Mouse (Mus musculus): ENCODE data around the gene Smco2. TPM values are rescaled to one million over a fixed set of nuclear protein-coding genes. Genes with fewer than 3 reads are reported as not detected.

Gene Smco2
- total and polyA plus RNA-seq, 3 experiments = not detected

DNA sequence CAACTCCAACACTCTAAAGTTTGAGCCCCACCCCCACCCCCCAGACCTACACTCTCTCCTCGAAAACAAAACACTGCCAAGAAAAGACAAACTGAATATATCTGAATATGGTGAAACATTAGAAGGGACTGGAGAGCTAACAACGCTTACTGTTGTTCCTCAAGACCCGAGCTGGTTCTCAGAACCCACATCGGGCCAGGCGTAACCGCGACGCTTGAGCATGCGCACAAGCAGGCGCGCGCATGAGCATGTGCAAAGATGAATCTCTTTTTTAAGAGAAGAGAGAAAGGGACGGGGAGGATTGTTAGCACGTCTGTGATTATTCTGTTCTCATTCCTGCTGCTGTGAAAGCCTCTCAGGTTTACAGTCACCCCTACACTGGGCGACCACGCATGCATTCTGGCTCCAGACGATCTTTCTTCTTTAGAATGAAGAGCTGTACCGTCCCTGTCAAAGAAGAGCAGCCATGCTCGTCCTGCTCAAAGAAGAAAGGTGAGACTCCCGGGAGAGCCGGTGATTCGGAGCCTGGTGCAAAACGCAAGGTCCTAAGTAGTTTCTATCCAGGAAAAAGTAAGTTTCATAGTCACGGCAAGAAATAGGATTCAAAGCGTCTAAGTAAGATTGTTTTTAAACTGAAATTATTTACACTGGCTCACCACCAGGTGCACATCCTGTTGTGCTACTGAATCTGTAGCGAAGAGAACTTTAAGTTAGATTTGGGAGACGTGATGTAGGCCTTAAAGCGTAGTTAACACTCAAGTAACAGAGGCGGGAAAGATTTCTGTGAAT lies 29.5 kb upstream of the Smco2 start:
- Histone ChIP-seq H3K79me2 (ENCODE audit: control insufficient read depth, insufficient read depth, low read length, poor library complexity) (no peaks in the 10 kb centered on the region; the same call in 1 of the 2 replicates), H3K36me3 (ENCODE audit: control insufficient read depth in 1 of 2, insufficient read depth in 2 of 2, low read length in 2 of 2) (peaks cover 0 to 6% of the 10 kb centered on the region in 2 experiments; a peak in 1 of 4 replicates), H3K27me3 (ENCODE audit: control insufficient read depth in 1 of 2, insufficient read depth in 2 of 2, low read length in 2 of 2) (no peaks in the 10 kb centered on the region), H3K4me1 (ENCODE audit: control insufficient read depth in 1 of 2, insufficient read depth in 2 of 2, low read length in 2 of 2) (no peaks in the 10 kb centered on the region; a peak in 2 of 4 replicates), H3K27ac (ENCODE audit: control insufficient read depth, low read depth, low read length) (peak overlapping the region; percentile 82), H3K9ac (ENCODE audit: control insufficient read depth, low read depth, low read length, poor library complexity, severe bottlenecking) (peak overlapping the region; percentile 78), H3K9me3 (replicated peaks; ENCODE audit: insufficient read depth, low read length) (no peaks in the 10 kb centered on the region), H3K4me3 (ENCODE audit: control insufficient read depth in 1 of 2, insufficient read depth in 1 of 2, low read depth in 2 of 2, low read length in 2 of 2) (peak overlapping the region; percentile 70 to 73)
- peak; percentile 90 for DNase-seq (ENCODE audit: low read depth, low spot score)
- no peak; the same call in 1 of the 2 replicates for TF ChIP-seq RAD21 (IDR thresholded peaks at IDR 0.05; ENCODE audit: low read depth, low read length)
- peak; percentile 42; the same call in 1 of the 2 replicates for TF ChIP-seq SIN3A (IDR thresholded peaks at IDR 0.05; ENCODE audit: low read length)
- TF ChIP-seq ELF1 (IDR thresholded peaks at IDR 0.05; ENCODE audit: low read depth, low read length) = no peak; the same call in 1 of the 2 replicates
- no peak for TF ChIP-seq ZC3H11A (IDR thresholded peaks at IDR 0.05; ENCODE audit: low read depth, low read length)
- 0 out of 2 replicates have a peak, but pooled peaks have one; percentile 26 for TF ChIP-seq TCF12 (IDR thresholded peaks at IDR 0.05; ENCODE audit: low read depth, low read length)
- TF ChIP-seq MAX (IDR thresholded peaks at IDR 0.05; ENCODE audit: low read length) = peak; percentile 65
- 0 out of 2 replicates have a peak, but pooled peaks have one; percentile 51 for TF ChIP-seq ZMIZ1 (IDR thresholded peaks at IDR 0.05; ENCODE audit: low read depth, low read length)
- TF ChIP-seq E2F4 (IDR thresholded peaks at IDR 0.05; ENCODE audit: borderline replicate concordance, low read depth, low read length) = no peak
- no peak for TF ChIP-seq RCOR1 (IDR thresholded peaks at IDR 0.05; ENCODE audit: low read depth, low read length)
- TF ChIP-seq POLR2A (IDR thresholded peaks at IDR 0.05; ENCODE audit: control insufficient read depth in 1 of 2, insufficient read depth in 1 of 2, low read depth in 1 of 2, low read length in 2 of 2, poor library complexity in 1 of 2) = peak in 1 of 2 experiments; percentile 73; a peak in 2 of 4 replicates
- TF ChIP-seq NRF1 (IDR thresholded peaks at IDR 0.05; ENCODE audit: insufficient read depth, low read depth, low read length, poor library complexity, severe bottlenecking) = peak; percentile 90
- peak; percentile 52; the same call in 1 of the 2 replicates for TF ChIP-seq POLR2AphosphoS2 (IDR thresholded peaks at IDR 0.05; ENCODE audit: low read length)
- no peak for TF ChIP-seq UBTF (IDR thresholded peaks at IDR 0.05; ENCODE audit: borderline replicate concordance, insufficient read depth, low read depth, low read length)
- TF ChIP-seq ZKSCAN1 (IDR thresholded peaks at IDR 0.05; ENCODE audit: low read depth, low read length) = no peak
- peak; percentile 31; the same call in 1 of the 2 replicates for TF ChIP-seq MYC (IDR thresholded peaks at IDR 0.05; ENCODE audit: low read depth, low read length)
- no peak for TF ChIP-seq MEF2A (IDR thresholded peaks at IDR 0.05; ENCODE audit: extremely low read depth, insufficient replicate concordance, low read depth, low read length, poor library complexity, severe bottlenecking)
- TF ChIP-seq TBP (IDR thresholded peaks at IDR 0.05; ENCODE audit: low read depth, low read length) = peak; percentile 55; the same call in 1 of the 2 replicates
- TF ChIP-seq MYB (IDR thresholded peaks at IDR 0.05; ENCODE audit: low read depth, low read length) = no peak
- peak in 2 of 3 experiments; percentile 18 to 30; a peak in 3 of 6 replicates for TF ChIP-seq CTCF (IDR thresholded peaks at IDR 0.05 in 2 of 3, conservative IDR thresholded peaks at IDR 0.05 in 1 of 3; ENCODE audit: control insufficient read depth in 1 of 3, insufficient read depth in 1 of 3, low read depth in 2 of 3, low read length in 3 of 3, poor library complexity in 1 of 3, severe bottlenecking in 1 of 3)
- peak; percentile 70 for TF ChIP-seq NELFE (IDR thresholded peaks at IDR 0.05; ENCODE audit: low read depth, low read length)
- TF ChIP-seq POLR2AphosphoS5 (IDR thresholded peaks at IDR 0.05; ENCODE audit: borderline replicate concordance, low read depth, low read length) = no peak
- TF ChIP-seq JUND (IDR thresholded peaks at IDR 0.05; ENCODE audit: low read depth, low read length) = no peak
- no peak for TF ChIP-seq USF2 (IDR thresholded peaks at IDR 0.05; ENCODE audit: borderline replicate concordance in 1 of 2, insufficient read depth in 1 of 2, low read depth in 1 of 2, low read length in 2 of 2)
- peak; percentile 63; the same call in 1 of the 2 replicates for TF ChIP-seq MXI1 (IDR thresholded peaks at IDR 0.05; ENCODE audit: low read depth, low read length)
